Mouse (Mus musculus) midbrain, embryonic 14.5 days (tissue): ENCODE data around the gene Cyp2b13. TPM values are rescaled to one million over a fixed set of nuclear protein-coding genes. Genes with fewer than 3 reads are reported as not detected.

ENCODE experiments used
- polyA plus RNA-seq: library from polyadenylated mRNA; unstranded; fragments of >200 nt; fragmentation: Nextera tagmentation; extraction: Ambion mirVana; gene quantifications from 2 replicates; pipeline ENCODE4 v1.2.1, GENCODE M21; 2014

Cyp2b13 gene
- polyA plus RNA-seq, 1 experiment from 2014 or later: not detected

Other genes starting within 250 kb of the Cyp2b13 start
- 1.4 and 2.1 TPM in 2 replicates for gene Cyp2s1, start 244.6 kb upstream of the Cyp2b13 start, polyA plus RNA-seq
- not detected in 2 replicates for gene Cyp2b10, start 163.9 kb upstream of the Cyp2b13 start, polyA plus RNA-seq
- gene Cyp2b9, start 111.9 kb downstream of the Cyp2b13 start, polyA plus RNA-seq: not detected in 2 replicates
- not detected in 2 replicates for gene Vmn1r184, start 198.8 kb downstream of the Cyp2b13 start, polyA plus RNA-seq
- gene Cyp2a4, start 245.7 kb downstream of the Cyp2b13 start, polyA plus RNA-seq: not detected in 2 replicates